Mouse (Mus musculus): ENCODE data around the gene Foxk1. TPM values are rescaled to one million over a fixed set of nuclear protein-coding genes. Genes with fewer than 3 reads are reported as not detected.

Foxk1 gene
- polyA plus RNA-seq, 1 experiment, result 26.1 TPM

GRCm38 (mm10) chr5:142461942-142462640, 60.8 kb downstream of the Foxk1 start:
- WGBS, result 96% methylated on average over 7 of the region's 7 CpGs
- Histone ChIP-seq H3K4me3 (replicated peaks; ENCODE audit: extremely low read depth, low read depth, low read length) (no peak overlapping the region), H3K4me1 (ENCODE audit: control insufficient read depth, insufficient read depth, low read length) (no peaks in the 10 kb centered on the region; the same call in 1 of the 2 replicates)
- DNase-seq, result no peak
- TF ChIP-seq CTCF (IDR thresholded peaks at IDR 0.05; ENCODE audit: insufficient read depth, low read length) (no peak), POLR2A (IDR thresholded peaks at IDR 0.05; ENCODE audit: borderline replicate concordance, extremely low read depth, low read depth, low read length) (no peak)

DNA sequence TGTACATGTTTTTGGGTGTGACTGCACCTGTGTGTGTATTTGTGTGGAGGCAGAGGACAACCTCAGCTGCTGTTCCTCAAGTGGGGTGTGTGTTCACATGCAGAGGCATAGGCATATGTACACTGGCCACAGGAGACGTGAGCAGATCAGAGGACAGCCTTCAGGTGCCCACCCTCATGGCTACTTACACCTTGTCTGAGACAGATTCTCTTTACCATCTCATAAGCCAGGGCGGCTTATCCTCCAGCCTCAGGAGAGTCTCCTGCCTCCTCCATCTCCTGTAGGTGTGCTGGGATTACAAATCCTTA, 61.3 kb downstream of the Foxk1 start:
- no peak overlapping the region for H3K4me3 ChIP-seq (replicated peaks; ENCODE audit: extremely low read depth, low read depth, low read length)
- 96% methylated on average over 2 of the region's 2 CpGs for WGBS
- H3K4me1 ChIP-seq (ENCODE audit: control insufficient read depth, insufficient read depth, low read length), result no peaks in the 10 kb centered on the region; the same call in 1 of the 2 replicates
- TF ChIP-seq POLR2A (IDR thresholded peaks at IDR 0.05; ENCODE audit: borderline replicate concordance, extremely low read depth, low read depth, low read length) (no peak), CTCF (IDR thresholded peaks at IDR 0.05; ENCODE audit: insufficient read depth, low read length) (no peak)
- no peak for DNase-seq

- Histone ChIP-seq H3K4me3 (replicated peaks; ENCODE audit: extremely low read depth, low read depth, low read length) (no peak overlapping the region), H3K4me1 (ENCODE audit: control insufficient read depth, insufficient read depth, low read length) (no peaks in the 10 kb centered on the region; the same call in 1 of the 2 replicates)
- DNase-seq, result no peak
- TF ChIP-seq CTCF (IDR thresholded peaks at IDR 0.05; ENCODE audit: insufficient read depth, low read length), result no peak
- no peak for TF ChIP-seq POLR2A (IDR thresholded peaks at IDR 0.05; ENCODE audit: borderline replicate concordance, extremely low read depth, low read depth, low read length)
- WGBS, result 80% methylated on average over 6 of the region's 6 CpGs
These were observed 61.7 kb downstream of the Foxk1 start for GRCm38 (mm10) chr5:142463011-142463410.

DNA sequence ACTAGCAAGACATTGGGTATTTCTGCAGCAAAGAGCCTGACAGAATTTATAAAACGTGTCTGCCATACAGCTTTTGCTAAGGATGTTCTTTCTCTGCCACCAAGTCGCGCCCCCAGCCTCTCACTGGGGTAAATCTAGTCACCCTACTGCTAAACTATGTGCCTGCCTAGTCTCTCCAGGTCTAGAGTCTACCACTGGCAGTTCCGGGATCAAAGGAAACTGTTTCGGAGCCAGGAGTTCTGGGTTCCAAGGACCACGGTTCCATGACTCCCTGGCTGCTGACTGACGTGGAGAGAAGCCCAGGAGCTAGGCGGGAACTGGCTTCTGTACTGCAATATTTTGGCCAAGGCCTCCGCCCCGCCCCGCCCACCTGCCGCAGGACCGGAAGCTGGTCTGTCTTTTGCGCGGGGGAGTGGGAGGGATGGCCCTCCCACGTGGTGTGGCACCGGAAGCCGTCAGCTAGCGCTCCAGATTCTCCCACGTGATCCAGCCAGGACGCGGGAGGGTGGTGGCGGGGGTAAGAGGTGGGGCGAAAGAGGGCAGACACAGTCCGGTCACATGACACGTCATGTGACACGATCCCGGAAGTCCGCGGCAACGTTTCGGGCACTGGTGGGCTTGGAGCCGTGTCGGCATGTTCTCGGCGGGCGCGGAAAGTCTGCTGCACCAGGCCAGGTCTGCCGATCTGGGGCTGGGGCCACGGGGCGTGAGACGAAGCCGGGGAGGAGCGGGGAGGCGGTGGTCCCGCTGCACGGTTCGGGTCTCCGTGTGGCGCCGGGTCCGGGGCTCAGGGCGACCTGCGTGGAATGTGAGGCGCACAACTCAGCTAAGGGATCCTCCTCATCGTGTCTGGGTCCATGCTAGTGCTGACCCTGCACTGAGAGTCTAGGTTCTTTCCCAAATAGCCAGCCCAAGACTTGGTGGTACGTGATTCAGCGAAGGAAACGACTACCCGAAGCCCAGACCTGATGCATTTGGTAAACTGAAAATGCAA, 62.5 kb downstream of the Foxk1 start, which contains the start of gene Ap5z1:
Gene Ap5z1, plus strand, starts transcription at position 484 of the 994 bp plus-strand sequence.
- TF ChIP-seq POLR2A (IDR thresholded peaks at IDR 0.05; ENCODE audit: borderline replicate concordance, extremely low read depth, low read depth, low read length) (peak; percentile 91; the same call in 1 of the 2 replicates), CTCF (IDR thresholded peaks at IDR 0.05; ENCODE audit: insufficient read depth, low read length) (no peak)
- WGBS, result 2% methylated on average over 59 of the region's 60 CpGs
- peak; percentile 88 for DNase-seq
- Histone ChIP-seq H3K4me3 (replicated peaks; ENCODE audit: extremely low read depth, low read depth, low read length) (peak within 1 kb of the TSS; percentile 79), H3K4me1 (ENCODE audit: control insufficient read depth, insufficient read depth, low read length) (no peaks in the 10 kb centered on the region; the same call in 1 of the 2 replicates)

GRCm38 (mm10) chr5:142468375-142468774, 67.1 kb downstream of the Foxk1 start:
- DNase-seq, result no peak
- no peak for TF ChIP-seq POLR2A (IDR thresholded peaks at IDR 0.05; ENCODE audit: borderline replicate concordance, extremely low read depth, low read depth, low read length)
- TF ChIP-seq CTCF (IDR thresholded peaks at IDR 0.05; ENCODE audit: insufficient read depth, low read length), result no peak
- 93% methylated on average over 13 of the region's 13 CpGs for WGBS
- no peaks in the 10 kb centered on the region; the same call in 1 of the 2 replicates for H3K4me1 ChIP-seq (ENCODE audit: control insufficient read depth, insufficient read depth, low read length)
- H3K4me3 ChIP-seq (replicated peaks; ENCODE audit: extremely low read depth, low read depth, low read length), result no peak overlapping the region

- no peak for DNase-seq
- WGBS, result 74% methylated on average over 11 of the region's 11 CpGs
- no peak overlapping the region for H3K4me3 ChIP-seq (replicated peaks; ENCODE audit: extremely low read depth, low read depth, low read length)
- H3K4me1 ChIP-seq (ENCODE audit: control insufficient read depth, insufficient read depth, low read length), result no peaks in the 10 kb centered on the region; the same call in 1 of the 2 replicates
- TF ChIP-seq CTCF (IDR thresholded peaks at IDR 0.05; ENCODE audit: insufficient read depth, low read length) (no peak), POLR2A (IDR thresholded peaks at IDR 0.05; ENCODE audit: borderline replicate concordance, extremely low read depth, low read depth, low read length) (no peak)
These were observed 68.5 kb downstream of the Foxk1 start for GRCm38 (mm10) chr5:142469796-142470195.

- WGBS, result 63% methylated on average over 10 of the region's 10 CpGs
- TF ChIP-seq CTCF (IDR thresholded peaks at IDR 0.05; ENCODE audit: insufficient read depth, low read length) (no peak), POLR2A (IDR thresholded peaks at IDR 0.05; ENCODE audit: borderline replicate concordance, extremely low read depth, low read depth, low read length) (no peak)
- Histone ChIP-seq H3K4me3 (replicated peaks; ENCODE audit: extremely low read depth, low read depth, low read length) (no peak overlapping the region), H3K4me1 (ENCODE audit: control insufficient read depth, insufficient read depth, low read length) (no peaks in the 10 kb centered on the region)
- no peak for DNase-seq
These were observed 72.4 kb downstream of the Foxk1 start for GRCm38 (mm10) chr5:142473696-142474095.

DNA sequence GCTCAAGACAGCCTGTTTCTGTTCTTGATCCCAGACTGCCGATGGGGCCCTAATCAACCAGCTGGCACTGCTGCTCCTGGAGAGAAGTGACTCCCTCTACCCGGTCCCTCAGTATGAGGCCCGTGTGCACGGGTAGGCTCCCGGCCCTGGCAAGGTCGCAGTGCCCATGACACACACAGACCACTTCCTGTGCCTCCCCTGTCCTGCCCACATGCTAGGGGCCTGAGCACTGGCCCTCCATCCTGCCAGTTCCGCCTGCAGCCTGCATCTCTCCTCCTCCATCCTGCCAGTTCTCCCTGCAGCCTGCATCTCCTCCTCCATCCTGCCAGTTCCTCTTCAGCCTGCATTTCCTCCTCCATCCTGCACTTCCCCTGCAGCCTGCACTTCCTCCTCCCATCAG, 74.4 kb downstream of the Foxk1 start:
- 54% methylated on average over 7 of the region's 7 CpGs for WGBS
- no peak overlapping the region for H3K4me3 ChIP-seq (replicated peaks; ENCODE audit: extremely low read depth, low read depth, low read length)
- no peaks in the 10 kb centered on the region for H3K4me1 ChIP-seq (ENCODE audit: control insufficient read depth, insufficient read depth, low read length)
- DNase-seq, result no peak
- no peak for TF ChIP-seq CTCF (IDR thresholded peaks at IDR 0.05; ENCODE audit: insufficient read depth, low read length)

DNA sequence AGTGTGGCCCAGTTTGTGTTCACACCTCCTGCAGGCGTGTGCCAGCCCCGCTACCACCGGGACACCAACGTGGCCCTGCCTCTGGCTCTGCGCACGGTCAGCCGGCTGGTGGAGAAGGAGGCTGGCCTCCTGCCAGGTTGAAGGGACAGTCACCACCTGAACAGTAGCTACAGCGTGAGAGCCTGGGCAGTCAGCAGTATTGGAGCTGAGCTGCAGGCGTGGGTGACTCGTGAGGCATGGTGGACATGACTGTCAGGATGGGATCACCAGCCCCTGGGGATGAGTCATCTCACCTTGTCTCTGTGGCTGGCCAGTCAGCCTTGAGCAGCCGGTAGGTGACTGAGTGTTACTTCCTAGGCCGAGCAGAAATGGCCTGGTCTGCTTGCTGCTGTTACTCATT, 76.0 kb downstream of the Foxk1 start:
- no peak for DNase-seq
- WGBS, result 86% methylated on average over 12 of the region's 12 CpGs
- no peak for TF ChIP-seq CTCF (IDR thresholded peaks at IDR 0.05; ENCODE audit: insufficient read depth, low read length)
- H3K4me1 ChIP-seq (ENCODE audit: control insufficient read depth, insufficient read depth, low read length), result no peaks in the 10 kb centered on the region
- H3K4me3 ChIP-seq (replicated peaks; ENCODE audit: extremely low read depth, low read depth, low read length), result no peak overlapping the region

All from lung, adult 2 months (tissue).